Mouse (Mus musculus) cortical plate, adult 2 months (tissue): Measurements from ENCODE around the gene Pagr1a. TPM values are rescaled to one million over a fixed set of nuclear protein-coding genes. Genes with fewer than 3 reads are reported as not detected.

Source experiments
- H3K27ac ChIP-seq: fragments of 200-500 bp; 2 replicates; pipeline ENCODE4 v1.5.1; 2012; ENCODE audit warnings: low read length, control low read depth, inconsistent platforms; ENCODE audit not compliant: insufficient read depth
- H3K4me1 ChIP-seq: fragments of 200-500 bp; 2 replicates; pipeline ENCODE4 v1.6.1; 2011; ENCODE audit warnings: low read length; ENCODE audit not compliant: control insufficient read depth, insufficient read depth
- H3K4me3 ChIP-seq: fragments of 200-500 bp; 2 replicates; pipeline ENCODE4 v1.5.1; 2011; ENCODE audit warnings: mild to moderate bottlenecking, low read length, control low read depth; ENCODE audit not compliant: insufficient read depth
- CTCF ChIP-seq: fragments of 200-500 bp; IDR thresholded peaks from 2 replicates; pipeline ENCODE4 v1.5.1; 2011; ENCODE audit warnings: mild to moderate bottlenecking, control low read depth, low read length; ENCODE audit not compliant: insufficient read depth; ENCODE audit errors: extremely low read depth
- POLR2A ChIP-seq: fragments of 200-500 bp; IDR thresholded peaks from 2 replicates; pipeline ENCODE4 v1.6.1; 2011; ENCODE audit warnings: mild to moderate bottlenecking, low read length, control low read depth; ENCODE audit not compliant: insufficient read depth; ENCODE audit errors: extremely low read depth
- polyA plus RNA-seq: library from polyadenylated mRNA; depleted of rRNA; stranded (reverse); fragments of >200 nt; gene quantifications from 2 replicates; pipeline ENCODE4 v1.2.3, GENCODE M21; 2012

Pagr1a gene
- polyA plus RNA-seq, 1 experiment = 50.4 TPM

DNA sequence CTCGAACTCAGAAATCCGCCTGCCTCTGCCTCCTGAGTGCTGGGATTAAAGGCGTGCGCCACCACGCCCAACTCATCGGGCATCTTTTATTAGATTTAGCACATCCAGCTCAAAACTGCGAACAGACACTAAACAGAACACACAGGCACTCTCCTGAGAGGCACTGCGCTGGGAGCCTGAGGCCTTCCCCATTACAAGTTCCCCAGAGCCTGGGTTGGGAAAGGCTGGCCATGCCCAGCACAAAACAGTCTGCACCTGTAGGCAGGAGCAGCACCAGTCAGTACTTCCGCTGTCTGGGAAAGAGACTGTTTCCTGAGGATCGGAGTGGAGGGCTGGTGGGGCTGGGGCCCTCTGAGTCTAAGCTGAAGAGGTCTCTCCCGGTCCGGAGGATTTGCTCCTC is 2.2 kb downstream of the Pagr1a start:
- TF ChIP-seq CTCF = no peak
- TF ChIP-seq POLR2A = no peak
- Histone ChIP-seq H3K27ac (no peak overlapping the region), H3K4me1 (no peaks in the 10 kb centered on the region), H3K4me3 (no peak overlapping the region)

DNA sequence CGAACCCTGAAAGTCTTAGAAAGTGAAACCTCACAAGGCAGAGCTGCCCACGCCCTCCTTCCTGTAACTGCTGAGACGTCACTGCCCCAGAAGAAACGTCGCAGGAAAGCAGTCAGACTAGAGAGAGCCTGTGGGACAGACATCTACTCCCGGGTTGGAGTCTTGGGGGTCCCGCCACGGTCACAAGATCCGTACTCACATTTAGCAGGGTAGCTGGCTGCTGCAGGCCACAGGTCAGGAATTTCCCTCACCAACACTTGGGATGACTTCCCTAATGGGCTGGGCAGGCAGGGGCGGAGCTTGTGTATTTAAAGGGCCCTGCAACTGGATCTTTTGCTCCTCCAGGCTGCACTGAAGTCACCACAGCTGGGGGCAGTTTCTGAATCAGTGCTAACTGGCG is 2.8 kb downstream of the Pagr1a start, which contains the start of gene Mvp:
TSS of gene Mvp (minus strand) at position 302 of the 400 bp plus-strand sequence.
- no peak for TF ChIP-seq CTCF
- TF ChIP-seq POLR2A = no peak
- no peaks in the 10 kb centered on the region for H3K4me1 ChIP-seq
- H3K4me3 ChIP-seq = peak within 1 kb of the TSS; percentile 40
- H3K27ac ChIP-seq = peak within 1 kb of the TSS; percentile 62

DNA sequence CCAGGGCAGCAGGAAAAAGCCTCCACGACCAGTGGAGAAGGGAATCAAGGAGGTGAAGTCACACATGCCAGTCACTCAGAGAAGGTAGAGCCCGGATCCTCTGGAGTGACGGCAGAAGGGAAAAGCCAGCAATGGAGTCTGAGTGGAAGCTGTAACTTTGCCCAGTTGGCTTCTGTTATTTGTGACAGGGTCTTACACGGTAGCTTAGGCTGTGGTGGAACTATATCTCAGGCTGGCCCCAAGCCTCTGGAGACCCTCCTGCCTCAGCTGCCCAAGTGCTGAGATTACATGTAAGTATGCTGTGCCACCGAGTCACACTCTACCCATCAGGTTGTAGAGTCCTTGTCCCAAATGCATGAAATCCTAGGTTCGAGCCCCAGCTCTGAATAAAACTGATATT is 3.8 kb downstream of the Pagr1a start:
- Histone ChIP-seq H3K27ac (no peak overlapping the region), H3K4me1 (peaks cover 2% of the 10 kb centered on the region; the same call in 1 of the 2 replicates), H3K4me3 (no peak overlapping the region)
- TF ChIP-seq CTCF (no peak), POLR2A (no peak)

DNA sequence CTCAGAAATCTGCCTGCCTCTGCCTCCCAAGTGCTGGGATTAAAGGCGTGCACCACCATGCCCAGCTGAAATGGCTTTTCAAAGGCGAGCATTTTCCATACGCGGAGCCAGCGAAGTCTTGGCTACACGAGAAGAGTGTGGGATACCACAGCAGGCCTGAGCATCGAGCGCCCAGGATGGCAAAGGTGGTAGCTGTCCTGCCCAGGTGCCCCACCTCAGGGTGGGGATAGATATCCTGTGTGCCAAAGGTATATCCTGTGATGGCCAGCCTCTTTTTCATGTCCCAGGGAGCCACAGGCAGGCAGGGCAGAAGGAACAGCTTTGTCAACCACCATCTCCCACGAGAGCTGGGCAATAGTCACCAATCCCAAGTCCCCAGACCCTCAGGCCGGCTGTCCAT is 4.3 kb downstream of the Pagr1a start:
- peaks cover 2% of the 10 kb centered on the region; the same call in 1 of the 2 replicates for H3K4me1 ChIP-seq
- TF ChIP-seq CTCF = no peak
- no peak for TF ChIP-seq POLR2A
- H3K4me3 ChIP-seq = no peak overlapping the region
- H3K27ac ChIP-seq = no peak overlapping the region

DNA sequence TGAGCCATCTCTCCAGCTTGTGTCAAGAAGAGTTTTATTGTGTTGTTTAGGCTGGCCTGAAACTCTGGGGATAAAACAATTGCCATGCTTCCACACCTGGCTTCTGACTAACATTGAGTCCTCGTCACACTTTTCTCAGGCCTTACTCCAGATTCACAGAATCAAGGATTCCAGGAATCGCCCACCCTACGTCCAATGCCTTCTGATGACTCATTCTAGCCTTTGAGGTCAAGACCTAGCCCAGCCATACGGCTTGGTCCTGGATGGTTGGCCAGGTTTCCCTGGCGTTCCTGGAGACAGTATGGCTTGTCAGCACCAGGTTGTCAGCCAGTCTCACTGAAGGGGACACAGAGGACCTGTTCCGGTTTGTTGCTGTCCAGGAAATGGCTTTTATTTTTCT is 4.8 kb downstream of the Pagr1a start:
- TF ChIP-seq CTCF (no peak), POLR2A (no peak)
- H3K4me3 ChIP-seq = no peak overlapping the region
- H3K27ac ChIP-seq = no peak overlapping the region
- peaks cover 2% of the 10 kb centered on the region; the same call in 1 of the 2 replicates for H3K4me1 ChIP-seq

DNA sequence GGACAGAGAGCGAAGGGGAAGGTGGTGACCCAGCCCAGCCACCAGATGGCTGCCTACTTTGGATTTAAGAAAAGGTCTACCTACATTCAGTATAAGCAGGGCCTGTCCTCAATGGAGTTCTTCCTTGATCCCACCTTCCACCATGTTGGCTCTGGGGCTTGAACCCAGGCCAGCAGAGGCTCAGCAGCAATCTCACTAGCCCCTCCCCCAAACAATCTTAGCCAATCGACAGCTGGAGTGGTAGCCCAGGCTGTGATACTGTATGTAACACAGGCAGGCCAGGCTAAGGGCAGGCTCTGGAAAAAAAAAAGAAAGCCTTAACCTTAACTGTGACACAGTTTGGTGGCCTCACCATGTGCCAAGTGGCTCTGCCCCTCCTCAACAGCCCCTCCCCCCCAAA is 5.4 kb downstream of the Pagr1a start:
- Histone ChIP-seq H3K27ac (no peak overlapping the region), H3K4me1 (peaks cover 2% of the 10 kb centered on the region; the same call in 1 of the 2 replicates), H3K4me3 (no peak overlapping the region)
- TF ChIP-seq CTCF (no peak), POLR2A (no peak)

DNA sequence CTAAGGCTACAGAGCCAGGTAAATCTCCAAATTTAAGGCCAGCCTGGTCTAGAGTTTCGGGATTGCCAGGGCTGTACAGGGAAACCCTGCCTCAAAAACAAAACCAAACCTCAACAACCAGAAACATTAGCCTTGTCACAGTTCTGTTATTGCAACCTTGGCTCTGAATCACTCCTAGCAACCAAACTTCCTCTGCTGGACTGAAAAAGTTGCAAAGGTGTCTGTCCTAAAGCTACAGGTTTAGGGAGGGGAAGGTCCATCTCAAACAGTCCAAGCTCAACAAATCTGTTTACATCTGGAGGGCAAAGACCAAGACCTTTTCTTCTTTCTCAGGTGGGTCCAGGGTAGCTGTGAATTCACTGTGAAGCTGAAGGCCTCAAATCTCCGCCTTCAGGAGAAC is 6.1 kb downstream of the Pagr1a start:
- TF ChIP-seq POLR2A (no peak), CTCF (no peak)
- H3K27ac ChIP-seq = no peak overlapping the region
- no peak overlapping the region for H3K4me3 ChIP-seq
- peaks cover 2% of the 10 kb centered on the region; the same call in 1 of the 2 replicates for H3K4me1 ChIP-seq

DNA sequence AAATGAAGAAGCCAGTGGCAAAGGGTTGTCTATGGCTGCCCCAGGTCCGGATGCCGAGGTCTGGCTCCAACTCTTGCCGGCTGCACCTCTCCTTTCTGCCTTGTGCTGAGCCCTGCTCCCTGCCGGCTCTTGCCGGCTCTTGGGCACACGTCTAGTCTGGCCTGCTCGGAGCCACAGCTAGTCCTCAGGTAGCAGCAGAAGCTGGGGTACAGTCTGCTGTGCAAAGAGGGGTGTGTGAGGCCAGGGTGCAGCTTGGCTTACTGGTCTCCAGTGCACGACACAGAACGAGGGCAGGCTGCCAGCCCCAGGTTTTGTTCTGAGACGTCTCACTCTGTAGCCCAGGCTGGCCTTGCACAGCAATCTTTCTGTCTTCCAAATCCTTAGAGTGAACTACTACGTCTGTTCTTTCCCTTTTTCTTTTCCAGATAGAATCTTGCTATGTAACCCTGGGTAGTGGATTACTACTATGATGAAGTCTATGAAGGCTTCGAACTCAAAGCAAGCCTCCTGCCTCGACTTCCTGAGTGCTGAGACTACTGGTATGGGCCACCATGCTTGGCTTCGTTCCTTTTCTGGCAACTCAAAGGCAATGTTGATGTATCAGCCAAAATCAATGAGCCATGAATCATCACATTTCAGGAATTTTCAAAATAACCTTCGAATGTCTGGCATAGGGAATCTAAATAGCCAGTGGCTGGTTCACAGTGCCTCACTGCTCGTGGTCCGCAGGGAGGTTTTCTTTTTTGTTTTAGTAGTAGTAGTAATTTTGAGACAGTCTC is 7.7 kb downstream of the Pagr1a start:
- Histone ChIP-seq H3K27ac (peak overlapping the region; percentile 62), H3K4me1 (peaks cover 2% of the 10 kb centered on the region; the same call in 1 of the 2 replicates), H3K4me3 (no peak overlapping the region)
- TF ChIP-seq CTCF = no peak

DNA sequence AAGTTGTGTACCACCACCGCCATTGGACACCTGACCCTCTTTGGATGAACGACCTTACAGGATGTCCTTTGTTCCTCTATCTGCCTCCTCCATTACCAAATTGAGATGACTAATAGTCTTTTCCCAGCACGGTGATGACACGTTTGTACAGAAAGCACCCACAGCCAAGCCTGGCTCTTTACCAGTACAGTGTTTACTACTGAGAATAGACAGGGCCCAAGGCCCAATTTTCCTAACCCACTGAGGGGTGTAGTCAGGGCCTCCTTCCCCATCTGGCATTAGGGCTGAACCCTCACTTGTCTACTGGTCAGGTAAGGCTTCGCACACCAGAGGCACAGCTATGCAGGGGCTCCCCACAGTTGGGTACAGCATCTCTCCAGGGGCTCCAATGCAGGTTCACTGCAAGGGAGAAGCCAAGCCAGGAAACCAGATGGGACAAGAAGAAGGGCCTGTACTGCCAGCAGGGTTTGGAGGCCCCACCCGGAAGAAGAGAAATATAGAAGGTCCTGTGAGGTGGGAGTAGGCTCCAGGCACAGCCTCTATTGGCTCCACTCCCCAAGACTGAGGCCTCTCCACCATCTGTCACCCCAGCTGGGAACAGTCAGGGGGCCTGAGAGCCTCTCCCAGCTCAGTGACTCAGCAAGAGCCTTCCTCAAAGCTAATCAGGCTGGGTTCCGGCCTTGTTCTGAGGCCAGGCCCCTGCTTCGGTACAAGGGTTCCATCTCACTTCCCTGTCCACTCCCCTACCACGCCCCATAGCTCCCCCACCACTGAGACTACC is 8.7 kb downstream of the Pagr1a start:
- peak overlapping the region; percentile 62 for H3K27ac ChIP-seq
- TF ChIP-seq POLR2A (no peak), CTCF (no peak)
- no peak overlapping the region for H3K4me3 ChIP-seq
- H3K4me1 ChIP-seq = peaks cover 2% of the 10 kb centered on the region; the same call in 1 of the 2 replicates

DNA sequence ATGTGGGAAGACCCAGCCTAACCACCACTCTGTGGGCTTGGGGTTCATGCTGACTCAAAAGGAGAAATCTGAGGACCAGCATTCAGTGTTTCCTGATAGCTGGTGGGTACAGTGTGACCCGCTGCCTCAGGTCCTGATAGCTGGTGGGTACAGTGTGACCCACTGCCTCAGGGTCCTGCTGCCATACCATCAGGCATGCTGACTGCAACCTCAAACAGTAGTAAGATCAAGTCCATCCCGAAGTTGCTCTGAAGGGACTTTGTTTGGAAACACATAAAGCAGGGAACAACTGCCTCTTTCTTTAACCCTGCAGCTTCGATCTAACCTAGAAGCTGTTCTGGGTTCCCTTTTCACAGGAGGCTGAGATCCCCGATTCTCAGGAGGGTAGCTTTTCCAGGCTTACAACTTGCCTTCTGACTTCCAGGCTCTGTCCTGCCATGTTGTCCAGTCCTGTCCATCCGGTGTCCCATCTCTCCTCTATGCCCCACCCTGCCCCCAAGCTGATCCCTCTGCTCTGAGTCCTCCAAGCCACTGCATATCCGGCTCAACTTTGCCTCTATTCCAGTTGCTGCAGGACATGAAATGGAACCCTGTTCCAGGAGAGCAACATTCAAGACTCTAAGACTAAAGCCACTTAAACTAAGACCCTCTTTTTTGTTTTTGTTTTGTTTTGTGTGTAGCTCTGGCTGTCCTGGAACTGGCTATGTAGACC is 9.7 kb downstream of the Pagr1a start:
- no peak overlapping the region for H3K4me3 ChIP-seq
- H3K4me1 ChIP-seq = peaks cover 2% of the 10 kb centered on the region; the same call in 1 of the 2 replicates
- TF ChIP-seq POLR2A (no peak), CTCF (no peak)
- no peak overlapping the region for H3K27ac ChIP-seq
